Mouse (Mus musculus) gonadal fat pad, adult 2 months (tissue): ENCODE results near the gene Psmd5. TPM values are rescaled to one million over a fixed set of nuclear protein-coding genes. Genes with fewer than 3 reads are reported as not detected.
"Not testable (repeated sequence)": the region's sequence is repeated elsewhere in the genome, so short reads cannot be mapped to it uniquely, and the experiment has no call there.

Experiments
- DNase-seq: peaks from one replicate; pipeline ENCODE4 v3.0.0-alpha.2; 2012; ENCODE audit warnings: low read depth
- polyA plus RNA-seq: library from polyadenylated mRNA; depleted of rRNA; stranded (reverse); fragments of >200 nt; gene quantifications from 2 replicates; pipeline ENCODE4 v1.2.3, GENCODE M21; 2012; rRNA removed

Gene Psmd5
- polyA plus RNA-seq, 1 experiment = 20.7 TPM

- DNase-seq = no peak
Observed at GRCm38 (mm10) chr2:34827591-34827990, 47.2 kb downstream of the Psmd5 start.

GRCm38 (mm10) chr2:34826460-34827231, 48.1 kb downstream of the Psmd5 start:
- DNase-seq = no peak

- no peak for DNase-seq
Observed at GRCm38 (mm10) chr2:34825827-34826459, 48.8 kb downstream of the Psmd5 start, which contains the start of gene Fbxw2. Gene Fbxw2 (minus strand): TSS chr2:34826311.

- no peak for DNase-seq
Observed at GRCm38 (mm10) chr2:34818492-34818891, 56.3 kb downstream of the Psmd5 start.

- not testable (repeated sequence) for DNase-seq
Observed at GRCm38 (mm10) chr2:34815893-34816292, 58.9 kb downstream of the Psmd5 start.

GRCm38 (mm10) chr2:34812706-34813105, 62.1 kb downstream of the Psmd5 start:
- no peak for DNase-seq

GRCm38 (mm10) chr2:34810775-34811174, 64.0 kb downstream of the Psmd5 start:
- DNase-seq = no peak

- no peak for DNase-seq
Observed at GRCm38 (mm10) chr2:34809568-34809967, 65.2 kb downstream of the Psmd5 start.

GRCm38 (mm10) chr2:34808057-34808456, 66.7 kb downstream of the Psmd5 start:
- no peak for DNase-seq

- DNase-seq = no peak
Observed at GRCm38 (mm10) chr2:34805364-34805950, 69.3 kb downstream of the Psmd5 start.

GRCm38 (mm10) chr2:34804815-34805214, 70.0 kb downstream of the Psmd5 start:
- no peak for DNase-seq

- no peak for DNase-seq
Observed at GRCm38 (mm10) chr2:34804172-34804571, 70.6 kb downstream of the Psmd5 start.

GRCm38 (mm10) chr2:34803746-34804145, 71.0 kb downstream of the Psmd5 start:
- no peak for DNase-seq

- not testable (repeated sequence) for DNase-seq
Observed at GRCm38 (mm10) chr2:34802565-34803245, 72.1 kb downstream of the Psmd5 start.

- peak; percentile 95 for DNase-seq
Observed at GRCm38 (mm10) chr2:34801516-34802482, 73.0 kb downstream of the Psmd5 start.

GRCm38 (mm10) chr2:34800371-34800770, 74.4 kb downstream of the Psmd5 start:
- DNase-seq = no peak

Other genes with a start within 250 kb of the Psmd5 start
- 20.6 and 26.3 TPM in 2 replicates for gene Gapvd1, start 119.7 kb downstream of the Psmd5 start, polyA plus RNA-seq
- gene Hspa5, start 103.0 kb downstream of the Psmd5 start, polyA plus RNA-seq = 894 and 1,524 TPM in 2 replicates
- gene Rabepk, start 75.1 kb downstream of the Psmd5 start, polyA plus RNA-seq = 48.8 and 51.2 TPM in 2 replicates
- 52.7 and 55.3 TPM in 2 replicates for gene Fbxw2, start 48.7 kb downstream of the Psmd5 start, polyA plus RNA-seq
- 0.05 TPM in 1 of 2 replicates, not detected in the other for gene Gm34653, start 42.0 kb downstream of the Psmd5 start, polyA plus RNA-seq
- gene Cutal, start 572 bp downstream of the Psmd5 start, polyA plus RNA-seq = 20.0 and 39.2 TPM in 2 replicates
- gene Phf19, start 39.1 kb upstream of the Psmd5 start, polyA plus RNA-seq = 10.5 and 15.8 TPM in 2 replicates
- 3.8 and 6.4 TPM in 2 replicates for gene Traf1, start 86.8 kb upstream of the Psmd5 start, polyA plus RNA-seq
- gene Hc, start 186.5 kb upstream of the Psmd5 start, polyA plus RNA-seq = 0.15 TPM in 1 of 2 replicates, not detected in the other
- 0.39 and 0.54 TPM in 2 replicates for gene AI182371, start 226.6 kb upstream of the Psmd5 start, polyA plus RNA-seq
- gene Cntrl, start 234.5 kb upstream of the Psmd5 start, polyA plus RNA-seq = 8.9 and 11.5 TPM in 2 replicates